Mouse (Mus musculus) bone marrow, adult 2 months (tissue): ENCODE results near the gene Tmem40.

Experiments
- CTCF ChIP-seq: fragments of 200-500 bp; IDR thresholded peaks from 2 replicates; pipeline ENCODE4 v1.5.1; 2011; ENCODE audit warnings: low read length, control low read depth; ENCODE audit not compliant: control insufficient read depth, insufficient read depth
- POLR2A ChIP-seq: fragments of 200-500 bp; IDR thresholded peaks from 2 replicates; pipeline ENCODE4 v1.6.1; 2011; ENCODE audit warnings: low read depth, mild to moderate bottlenecking, control low read depth, low read length, borderline replicate concordance; ENCODE audit not compliant: control insufficient read depth

- peak; percentile 78 for TF ChIP-seq POLR2A
- TF ChIP-seq CTCF, result no peak; the same call in 1 of the 2 replicates
Observed at GRCm38 (mm10) chr6:115808488-115809231, 46.5 kb upstream of the Tmem40 start, which contains the start of gene Rpl32.
